Mouse (Mus musculus): ENCODE data around the gene Casp8. TPM values are rescaled to one million over a fixed set of nuclear protein-coding genes. Genes with fewer than 3 reads are reported as not detected.

The Casp8 gene
- polyA plus RNA-seq, 1 experiment from 2014 or later: 28.0 TPM

- no peak for DNase-seq (ENCODE audit: low spot score)
- Histone ChIP-seq H3K36me3 (ENCODE audit: insufficient read depth, low read length) (no peaks in the 10 kb centered on the region), H3K27me3 (ENCODE audit: insufficient read depth, low read length) (no peaks in the 10 kb centered on the region), H3K4me1 (replicated peaks; ENCODE audit: insufficient read depth, low read length) (no peaks in the 10 kb centered on the region), H3K27ac (no peak overlapping the region), H3K9ac (ENCODE audit: low read depth, low read length) (no peak overlapping the region), H3K9me3 (replicated peaks; ENCODE audit: low read length) (no peaks in the 10 kb centered on the region), H3K4me2 (ENCODE audit: low read length) (no peak overlapping the region), H3K4me3 (replicated peaks; ENCODE audit: low read depth, low read length) (no peak overlapping the region)
- no peak for TF ChIP-seq CTCF (IDR thresholded peaks at IDR 0.05; ENCODE audit: low read depth)
- no peak for ATAC-seq (replicated peaks; ENCODE audit: low FRiP score, low read depth)
- 97% methylated on average over 1 of the region's 1 CpGs for WGBS
Measured at GRCm38 (mm10) chr1:58777583-58777982, 17.6 kb upstream of the Casp8 start.

DNA sequence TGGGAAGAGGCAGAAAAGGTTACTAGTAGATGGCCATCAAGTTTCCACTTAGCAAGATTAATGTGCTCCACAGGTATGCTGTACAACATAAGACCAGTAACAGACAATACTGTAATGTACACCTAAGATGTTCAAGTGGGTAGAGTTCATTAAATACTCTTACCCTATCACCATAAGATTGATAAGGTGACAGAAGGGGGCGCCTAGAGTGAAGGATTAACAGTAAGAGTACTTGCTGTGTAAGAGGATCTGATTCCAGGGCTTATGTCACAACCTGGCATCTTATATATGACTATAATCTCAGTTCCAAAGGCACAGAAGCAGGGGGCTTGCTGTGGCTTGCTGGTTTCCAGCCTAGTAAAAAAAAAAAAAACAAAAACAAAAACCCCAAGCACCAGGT, 16.9 kb upstream of the Casp8 start:
- DNase-seq (ENCODE audit: low spot score) (no peak), ATAC-seq (replicated peaks; ENCODE audit: low FRiP score, low read depth) (no peak)
- Histone ChIP-seq H3K9me3 (replicated peaks; ENCODE audit: low read length) (no peaks in the 10 kb centered on the region), H3K4me1 (replicated peaks; ENCODE audit: insufficient read depth, low read length) (no peaks in the 10 kb centered on the region), H3K4me3 (replicated peaks; ENCODE audit: low read depth, low read length) (no peak overlapping the region), H3K9ac (ENCODE audit: low read depth, low read length) (no peak overlapping the region), H3K27me3 (ENCODE audit: insufficient read depth, low read length) (no peaks in the 10 kb centered on the region), H3K36me3 (ENCODE audit: insufficient read depth, low read length) (no peaks in the 10 kb centered on the region), H3K27ac (no peak overlapping the region), H3K4me2 (ENCODE audit: low read length) (no peak overlapping the region)
- no peak for TF ChIP-seq CTCF (IDR thresholded peaks at IDR 0.05; ENCODE audit: low read depth)
- WGBS: 13% methylated on average over 1 of the region's 1 CpGs

DNA sequence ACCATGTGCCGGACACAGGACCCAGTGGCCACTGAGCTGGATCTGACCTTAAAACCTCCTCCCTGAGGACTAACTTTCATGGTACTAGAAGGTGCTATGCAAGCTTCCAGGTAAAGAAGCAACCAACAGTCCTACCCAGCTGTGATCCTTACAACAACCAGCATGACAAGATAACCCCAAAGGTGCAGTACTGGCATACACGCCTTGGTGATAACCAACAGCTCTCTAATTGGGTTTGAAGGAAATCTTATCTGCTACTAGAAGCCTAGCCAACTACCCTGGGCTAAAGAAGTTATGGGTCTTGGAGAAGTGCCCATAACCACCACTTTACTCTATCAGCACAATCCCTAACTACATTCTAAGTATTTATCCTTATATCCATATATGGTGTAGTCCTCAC, 8.9 kb upstream of the Casp8 start:
- DNase-seq (ENCODE audit: low spot score) (no peak), ATAC-seq (replicated peaks; ENCODE audit: low FRiP score, low read depth) (no peak)
- H3K4me3 ChIP-seq (replicated peaks; ENCODE audit: low read depth, low read length): no peak overlapping the region
- TF ChIP-seq CTCF (IDR thresholded peaks at IDR 0.05; ENCODE audit: low read depth): no peak
- no peaks in the 10 kb centered on the region for H3K4me1 ChIP-seq (replicated peaks; ENCODE audit: insufficient read depth, low read length)
- 88% methylated on average over 2 of the region's 2 CpGs for WGBS
- no peaks in the 10 kb centered on the region for H3K36me3 ChIP-seq (ENCODE audit: insufficient read depth, low read length)
- no peak overlapping the region for H3K9ac ChIP-seq (ENCODE audit: low read depth, low read length)
- H3K27me3 ChIP-seq (ENCODE audit: insufficient read depth, low read length): no peaks in the 10 kb centered on the region
- H3K9me3 ChIP-seq (replicated peaks; ENCODE audit: low read length): no peaks in the 10 kb centered on the region
- H3K27ac ChIP-seq: no peak overlapping the region
- no peak overlapping the region for H3K4me2 ChIP-seq (ENCODE audit: low read length)

- H3K4me2 ChIP-seq (ENCODE audit: low read length): no peak overlapping the region
- no peaks in the 10 kb centered on the region for H3K9me3 ChIP-seq (replicated peaks; ENCODE audit: low read length)
- no peak overlapping the region for H3K4me3 ChIP-seq (replicated peaks; ENCODE audit: low read depth, low read length)
- 95% methylated on average over 4 of the region's 4 CpGs for WGBS
- no peak overlapping the region for H3K9ac ChIP-seq (ENCODE audit: low read depth, low read length)
- H3K27me3 ChIP-seq (ENCODE audit: insufficient read depth, low read length): no peaks in the 10 kb centered on the region
- no peak for ATAC-seq (replicated peaks; ENCODE audit: low FRiP score, low read depth)
- no peaks in the 10 kb centered on the region for H3K36me3 ChIP-seq (ENCODE audit: insufficient read depth, low read length)
- no peak overlapping the region for H3K27ac ChIP-seq
- TF ChIP-seq CTCF (IDR thresholded peaks at IDR 0.05; ENCODE audit: low read depth): no peak
- no peaks in the 10 kb centered on the region for H3K4me1 ChIP-seq (replicated peaks; ENCODE audit: insufficient read depth, low read length)
- no peak for DNase-seq (ENCODE audit: low spot score)
Measured at GRCm38 (mm10) chr1:58788410-58788809, 6.8 kb upstream of the Casp8 start.

- WGBS: 59% methylated on average over 2 of the region's 2 CpGs
Measured at GRCm38 (mm10) chr1:58794705-58795104, 469 bp upstream of the Casp8 start.

GRCm38 (mm10) chr1:58796059-58796363, 837 bp downstream of the Casp8 start:
- H3K27me3 ChIP-seq (ENCODE audit: insufficient read depth, low read length): no peaks in the 10 kb centered on the region
- no peaks in the 10 kb centered on the region; the same call in 1 of the 2 replicates for H3K9me3 ChIP-seq (replicated peaks; ENCODE audit: low read length)
- DNase-seq (ENCODE audit: low spot score) (no peak), ATAC-seq (replicated peaks; ENCODE audit: low FRiP score, low read depth) (no peak)
- H3K27ac ChIP-seq: peak overlapping the region; percentile 91
- 0 out of 2 replicates have a peak, but pooled peaks cover 6% of the 10 kb centered on the region for H3K36me3 ChIP-seq (ENCODE audit: insufficient read depth, low read length)
- 0 out of 2 replicates have a peak, but pooled peaks cover 8% of the 10 kb centered on the region for H3K4me1 ChIP-seq (replicated peaks; ENCODE audit: insufficient read depth, low read length)
- peak overlapping the region; percentile 72 for H3K9ac ChIP-seq (ENCODE audit: low read depth, low read length)
- TF ChIP-seq CTCF (IDR thresholded peaks at IDR 0.05; ENCODE audit: low read depth): no peak
- peak overlapping the region; percentile 64 for H3K4me3 ChIP-seq (replicated peaks; ENCODE audit: low read depth, low read length)
- WGBS: 0% methylated on average over 3 of the region's 3 CpGs
- peak overlapping the region; percentile 91 for H3K4me2 ChIP-seq (ENCODE audit: low read length)

More at GRCm38 (mm10) chr1:58794705-58795104, 469 bp upstream of the Casp8 start:
- TF ChIP-seq CTCF (IDR thresholded peaks at IDR 0.05; ENCODE audit: low read depth): no peak
- Histone ChIP-seq H3K9ac (ENCODE audit: low read depth, low read length) (no peak overlapping the region), H3K36me3 (ENCODE audit: insufficient read depth, low read length) (0 out of 2 replicates have a peak, but pooled peaks cover 6% of the 10 kb centered on the region), H3K27me3 (ENCODE audit: insufficient read depth, low read length) (no peaks in the 10 kb centered on the region), H3K9me3 (replicated peaks; ENCODE audit: low read length) (no peaks in the 10 kb centered on the region; the same call in 1 of the 2 replicates), H3K27ac (peak overlapping the region; percentile 91), H3K4me3 (replicated peaks; ENCODE audit: low read depth, low read length) (no peak overlapping the region), H3K4me1 (replicated peaks; ENCODE audit: insufficient read depth, low read length) (0 out of 2 replicates have a peak, but pooled peaks cover 8% of the 10 kb centered on the region), H3K4me2 (ENCODE audit: low read length) (peak overlapping the region; percentile 91)
- peak; percentile 8 for DNase-seq (ENCODE audit: low spot score)
- no peak for ATAC-seq (replicated peaks; ENCODE audit: low FRiP score, low read depth)

DNA sequence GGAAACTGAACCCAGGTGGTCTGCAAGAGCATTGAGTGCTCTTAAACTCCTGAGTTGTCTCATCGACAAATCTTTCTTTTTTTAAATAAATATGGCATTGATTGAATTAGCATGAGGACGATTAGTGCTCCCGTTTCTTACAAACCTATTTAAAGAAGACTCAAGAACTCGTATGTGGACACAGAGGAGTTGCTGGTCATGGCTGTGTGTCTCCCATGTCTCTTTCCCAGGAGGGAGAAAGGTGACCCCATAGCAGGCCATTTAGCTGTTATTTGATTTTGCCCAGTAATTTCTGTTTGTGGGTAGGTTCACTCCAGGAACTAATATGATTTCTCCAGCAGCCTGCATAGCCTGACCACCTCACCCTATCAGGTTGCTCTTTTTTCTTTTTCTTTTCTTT, 1.7 kb downstream of the Casp8 start:
- Histone ChIP-seq H3K9ac (ENCODE audit: low read depth, low read length) (no peak overlapping the region), H3K4me1 (replicated peaks; ENCODE audit: insufficient read depth, low read length) (0 out of 2 replicates have a peak, but pooled peaks cover 8% of the 10 kb centered on the region), H3K36me3 (ENCODE audit: insufficient read depth, low read length) (0 out of 2 replicates have a peak, but pooled peaks cover 6% of the 10 kb centered on the region), H3K27ac (peak overlapping the region; percentile 33; the same call in 1 of the 2 replicates), H3K9me3 (replicated peaks; ENCODE audit: low read length) (no peaks in the 10 kb centered on the region; the same call in 1 of the 2 replicates), H3K27me3 (ENCODE audit: insufficient read depth, low read length) (no peaks in the 10 kb centered on the region), H3K4me3 (replicated peaks; ENCODE audit: low read depth, low read length) (no peak overlapping the region), H3K4me2 (ENCODE audit: low read length) (peak overlapping the region; percentile 36)
- TF ChIP-seq CTCF (IDR thresholded peaks at IDR 0.05; ENCODE audit: low read depth): no peak
- ATAC-seq (replicated peaks; ENCODE audit: low FRiP score, low read depth) (no peak), DNase-seq (ENCODE audit: low spot score) (no peak)
- 69% methylated on average over 4 of the region's 4 CpGs for WGBS
